Mouse (Mus musculus) skeletal muscle tissue, adult 2 months (tissue): Measurements from ENCODE around the gene Sat1.
"Not testable (repeated sequence)": the region's sequence is repeated elsewhere in the genome, so short reads cannot be mapped to it uniquely, and the experiment has no call there.

ENCODE experiments used
- DNase-seq: peaks from one replicate; pipeline ENCODE4 v3.0.0-alpha.2; 2012; ENCODE audit warnings: low read depth, low spot score

The Sat1 gene

DNA sequence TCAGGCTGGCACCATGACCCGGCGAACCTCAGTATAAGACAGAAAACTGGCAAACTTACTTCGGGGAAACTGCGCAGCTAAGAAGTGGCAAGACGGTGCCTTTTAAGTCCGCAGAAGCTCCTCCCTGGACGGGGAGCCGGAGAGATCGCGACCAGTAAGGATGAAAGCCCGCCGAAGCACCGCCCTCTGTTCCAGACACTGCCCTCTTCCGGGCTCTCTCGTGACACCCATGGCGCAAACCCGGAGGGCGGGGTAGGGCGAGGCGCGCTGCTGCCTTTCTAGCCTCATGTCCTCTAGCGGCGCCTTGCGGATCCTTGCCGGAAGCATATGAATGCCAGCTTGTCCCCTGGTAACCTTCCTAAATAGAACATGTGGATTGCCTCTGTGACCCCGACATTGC, at the start of gene Sat1:
Gene Sat1 (minus strand): TSS at position 179 of the 400 bp plus-strand sequence.
- DNase-seq, result peak; percentile 91

DNA sequence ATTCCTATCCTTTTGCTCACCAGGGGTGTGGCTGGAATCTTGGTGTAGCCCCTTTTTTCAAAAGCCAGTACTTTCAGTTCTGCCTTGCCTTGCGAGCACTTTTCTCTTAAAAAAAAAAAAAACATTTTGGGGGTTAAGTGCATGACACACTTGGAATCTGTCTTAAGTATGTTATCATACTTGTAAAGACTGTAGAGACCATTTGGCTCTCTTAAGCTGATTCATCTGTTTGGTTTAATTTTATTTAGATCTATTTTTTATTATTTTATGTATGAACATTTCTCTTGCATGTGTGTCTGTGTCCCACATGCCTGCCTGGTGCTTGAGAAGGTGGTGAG, 46.6 kb upstream of the Sat1 start:
- DNase-seq, result peak; percentile 0

DNA sequence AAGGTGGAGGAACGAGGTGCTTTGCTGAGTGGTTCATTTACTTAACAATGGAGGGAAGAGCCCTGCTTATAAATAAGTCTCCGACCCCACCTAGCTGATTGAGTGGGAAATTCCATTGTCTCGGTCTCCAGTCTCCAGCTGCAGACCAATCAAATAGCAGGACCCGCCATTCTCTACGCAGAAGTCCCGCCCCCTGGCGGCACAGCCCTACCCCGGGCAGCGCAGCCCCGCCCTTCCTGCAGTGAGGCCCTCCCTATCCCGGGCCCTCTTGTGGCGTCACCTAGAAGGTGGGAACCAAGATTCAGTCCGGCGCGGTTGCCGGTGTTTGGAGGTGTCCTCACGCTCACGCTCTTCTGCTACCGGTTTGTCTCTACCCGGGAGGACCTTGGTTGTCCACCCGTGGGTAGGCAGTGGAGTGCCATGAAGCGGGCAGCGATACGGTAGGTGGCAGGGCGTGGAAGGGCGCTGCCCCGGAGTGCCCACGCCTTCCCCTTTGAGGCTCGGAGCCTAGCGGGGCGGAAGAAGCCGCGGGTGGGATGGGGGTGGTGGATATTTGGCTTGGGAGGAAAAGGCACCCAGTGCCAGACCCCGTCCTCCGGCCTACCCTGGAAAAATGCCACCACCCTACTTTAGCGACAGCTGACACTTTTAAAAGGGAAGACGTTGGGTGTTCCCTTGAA, 46.1 kb upstream of the Sat1 start, which contains the start of gene Acot9:
Gene Acot9 (plus strand): TSS at position 209 of the 680 bp plus-strand sequence.
- DNase-seq, result peak; percentile 84

DNA sequence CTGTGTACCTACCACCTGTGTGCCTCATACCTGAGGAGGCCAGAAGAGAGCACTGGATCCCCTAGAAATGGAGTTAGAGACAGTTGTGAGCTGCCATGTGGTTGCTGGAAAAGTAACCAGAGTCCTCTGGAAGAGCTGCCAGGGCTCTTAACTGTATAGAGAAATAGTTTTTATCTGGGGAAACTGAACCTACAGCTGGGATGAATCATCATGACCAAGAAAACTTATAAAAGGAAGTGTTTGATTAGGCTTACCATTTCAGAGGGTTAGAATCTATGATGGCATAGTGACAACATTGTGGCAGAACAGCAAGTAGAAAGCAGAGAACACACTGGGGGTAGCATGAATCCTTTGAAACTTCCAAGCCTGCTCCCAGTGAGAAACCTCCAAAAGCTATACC, 40.6 kb upstream of the Sat1 start:
- no peak for DNase-seq

DNA sequence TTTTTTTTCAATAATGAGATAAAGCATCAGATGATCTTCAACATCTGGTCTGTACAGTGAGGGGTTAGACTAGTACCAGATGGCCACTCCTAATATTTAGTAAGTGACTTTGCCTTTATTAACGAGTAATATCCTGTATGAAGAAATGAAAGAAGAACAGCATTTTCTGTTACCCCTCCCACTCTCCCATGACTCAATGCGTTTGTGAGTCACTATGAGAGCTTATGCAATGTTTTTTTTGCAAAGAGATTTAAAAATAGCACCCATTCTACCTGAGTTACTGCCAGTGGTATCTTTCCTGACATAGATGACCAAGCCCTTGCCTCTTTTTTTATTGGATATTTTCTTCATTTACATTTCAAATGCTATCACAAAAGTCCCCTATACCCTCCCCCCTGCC, 2.0 kb upstream of the Sat1 start:
- no peak for DNase-seq

DNA sequence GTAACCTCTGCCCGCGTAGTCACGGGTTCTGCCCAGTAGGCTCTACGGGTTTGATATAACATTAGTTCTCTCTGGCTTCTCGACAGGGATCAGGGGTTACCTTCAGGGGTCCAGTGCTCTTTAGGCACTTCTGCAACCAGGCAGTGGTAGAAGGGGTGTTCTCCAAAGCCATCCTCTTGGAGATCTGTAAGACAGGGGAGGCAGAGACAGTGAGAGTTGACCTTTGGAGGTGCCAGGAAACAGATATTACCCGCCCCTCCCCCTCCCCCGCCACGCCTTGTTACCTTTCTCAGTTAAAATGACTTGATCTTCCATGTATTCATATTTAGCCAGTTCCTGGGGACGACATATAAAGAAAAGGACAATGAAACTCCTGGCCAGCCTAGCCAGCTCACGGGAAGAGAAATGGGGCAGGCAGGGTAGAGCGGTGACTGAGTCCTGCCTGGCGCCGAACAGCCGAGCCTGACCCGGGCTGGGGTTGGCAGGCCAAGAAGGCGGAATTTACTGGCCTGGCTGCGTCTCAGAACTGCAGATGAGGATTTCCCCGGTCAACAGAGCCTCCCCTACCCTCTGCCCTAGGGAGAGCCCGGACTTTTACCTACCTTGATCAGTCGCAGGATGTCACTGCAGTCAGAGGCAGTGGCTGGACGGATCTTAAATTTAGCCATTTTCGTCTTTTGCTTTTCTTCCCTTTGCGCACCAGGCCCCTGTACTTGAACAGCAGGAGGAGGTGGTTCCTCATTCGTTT, 574 bp downstream of the Sat1 start:
- no peak for DNase-seq

DNA sequence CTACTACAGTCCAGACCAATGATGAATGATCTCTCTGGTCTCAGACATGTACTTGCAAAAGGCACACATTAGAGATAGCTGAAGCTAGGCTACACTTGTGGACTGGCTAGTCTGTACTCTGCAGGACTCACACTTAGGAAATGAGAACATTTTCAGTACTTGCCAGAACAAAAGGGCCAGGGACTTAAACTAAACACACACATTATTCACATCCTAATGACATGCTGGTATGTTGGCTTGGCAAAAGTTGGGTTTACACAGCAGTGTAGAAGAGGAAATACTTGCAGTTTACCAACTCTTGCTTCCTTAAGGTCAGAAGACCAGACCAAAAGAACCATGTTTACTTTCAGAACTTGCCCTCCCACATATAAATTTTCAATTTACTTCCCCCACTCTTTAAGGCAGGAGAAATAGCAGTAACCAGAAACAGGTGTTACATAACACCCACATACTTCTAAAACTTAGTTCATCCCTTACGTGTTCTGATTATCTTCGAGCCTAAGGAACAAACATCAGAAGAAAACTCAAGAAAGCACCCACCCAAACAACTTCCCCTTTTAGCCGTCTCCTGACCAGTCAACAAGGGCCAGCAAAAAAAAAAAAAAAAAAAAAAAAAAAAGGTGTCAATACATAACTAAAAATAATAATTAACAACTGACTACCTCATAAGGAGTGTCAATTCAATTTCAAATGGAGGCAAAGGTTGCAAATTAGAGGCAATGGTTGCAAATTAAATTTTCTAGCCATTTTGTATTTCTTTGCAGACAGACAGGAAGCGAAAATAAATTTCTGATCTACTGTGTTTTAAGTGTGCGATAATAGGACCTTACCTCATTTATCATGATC, 1.7 kb downstream of the Sat1 start:
- no peak for DNase-seq

DNA sequence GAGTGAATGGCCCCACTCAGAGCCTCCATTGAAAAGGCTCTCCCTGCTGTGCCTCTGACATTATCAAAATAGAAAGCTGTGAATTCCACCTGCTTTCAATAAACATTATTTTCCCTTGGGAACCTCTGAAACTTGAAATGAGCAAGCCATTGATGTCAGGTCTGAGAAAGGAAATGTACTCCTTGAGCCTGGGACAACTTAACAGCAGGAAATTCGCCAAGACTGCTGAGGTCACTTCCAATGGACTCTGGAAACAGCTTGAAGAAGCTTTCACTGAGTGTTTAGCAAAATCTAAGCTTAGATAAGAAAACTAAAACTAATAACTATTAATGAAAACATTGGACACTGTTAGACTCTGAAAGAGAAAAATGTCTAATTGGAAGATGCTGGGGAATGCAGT, 7.6 kb downstream of the Sat1 start:
- peak; percentile 39 for DNase-seq

DNA sequence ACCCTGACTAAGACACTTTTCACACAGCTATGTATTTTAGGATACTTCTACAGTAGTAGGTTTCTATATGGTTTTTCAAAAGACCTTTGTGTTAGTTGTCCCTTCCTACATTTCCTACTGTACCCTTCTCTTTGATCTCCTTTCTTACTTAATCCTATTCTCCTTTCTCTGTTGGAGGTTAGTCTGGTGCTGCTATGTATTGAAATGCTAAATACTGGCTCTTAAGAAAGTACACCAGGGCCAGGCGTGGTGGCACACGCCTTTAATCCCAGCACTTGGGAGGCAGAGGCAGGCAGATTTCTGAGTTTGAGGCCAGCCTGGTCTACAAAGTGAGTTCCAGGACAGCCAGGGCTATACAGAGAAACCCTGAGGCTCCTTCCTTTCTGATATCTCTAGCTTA, 10.8 kb downstream of the Sat1 start:
- not testable (repeated sequence) for DNase-seq

DNA sequence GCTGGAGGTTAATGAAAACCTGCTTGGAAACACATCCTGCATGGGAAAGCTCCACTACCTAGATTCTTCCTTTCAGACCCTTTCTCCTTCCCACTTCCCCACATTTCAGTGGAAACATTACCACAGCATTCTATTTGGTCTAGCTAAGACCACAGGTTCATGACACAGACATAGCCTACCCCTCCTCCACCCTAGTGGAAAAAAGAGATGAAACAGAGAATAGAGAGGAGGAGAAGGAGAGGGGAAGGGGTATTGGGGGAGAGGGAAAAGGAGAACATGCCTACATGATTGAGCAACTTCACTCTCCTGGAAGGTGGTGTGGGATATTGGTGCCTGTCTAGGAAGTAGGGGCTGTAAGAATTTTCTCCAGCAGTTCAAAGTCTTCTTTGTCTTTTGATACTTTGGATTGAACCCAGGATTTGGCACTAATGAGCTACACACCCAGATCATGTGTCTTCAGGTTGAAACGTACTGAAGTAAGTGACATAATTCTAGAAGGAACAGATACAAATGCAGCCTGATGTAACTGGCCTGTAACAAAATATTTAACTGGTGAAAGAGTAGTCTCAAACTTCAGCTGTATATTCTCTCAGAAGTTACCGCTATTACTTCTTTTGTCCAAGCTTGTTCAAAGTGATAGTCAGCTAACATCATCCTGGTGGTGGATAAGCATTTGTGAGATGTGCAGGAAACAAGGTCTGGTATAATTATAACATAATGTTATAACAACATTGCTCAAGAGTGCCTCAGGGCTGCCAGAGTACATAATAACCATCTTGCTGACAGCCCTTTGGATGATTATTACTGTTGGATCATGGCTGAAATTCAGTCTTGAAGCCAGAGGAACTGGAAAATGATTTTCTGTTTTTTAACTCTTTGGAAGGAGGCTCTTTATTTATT, 13.6 kb downstream of the Sat1 start:
- no peak for DNase-seq

DNA sequence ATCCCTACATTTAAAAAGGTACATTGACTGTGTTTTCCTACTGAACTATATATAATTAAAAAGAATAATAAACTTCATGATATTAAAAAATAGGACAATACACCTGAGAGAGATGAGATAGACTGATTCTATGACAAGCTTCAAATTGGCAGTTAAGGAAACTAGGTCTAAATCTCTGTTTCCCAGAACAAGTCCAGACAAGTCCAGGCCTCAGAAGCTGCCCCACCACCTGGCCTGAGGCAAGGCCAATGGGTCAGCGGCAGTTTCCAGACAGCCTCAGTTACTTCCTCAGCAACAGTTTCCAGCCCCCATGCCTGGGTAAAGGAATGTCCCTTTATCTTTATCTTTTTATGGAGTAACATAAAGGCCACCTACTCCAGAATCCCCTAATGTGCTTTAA, 14.4 kb downstream of the Sat1 start:
- DNase-seq, result no peak

DNA sequence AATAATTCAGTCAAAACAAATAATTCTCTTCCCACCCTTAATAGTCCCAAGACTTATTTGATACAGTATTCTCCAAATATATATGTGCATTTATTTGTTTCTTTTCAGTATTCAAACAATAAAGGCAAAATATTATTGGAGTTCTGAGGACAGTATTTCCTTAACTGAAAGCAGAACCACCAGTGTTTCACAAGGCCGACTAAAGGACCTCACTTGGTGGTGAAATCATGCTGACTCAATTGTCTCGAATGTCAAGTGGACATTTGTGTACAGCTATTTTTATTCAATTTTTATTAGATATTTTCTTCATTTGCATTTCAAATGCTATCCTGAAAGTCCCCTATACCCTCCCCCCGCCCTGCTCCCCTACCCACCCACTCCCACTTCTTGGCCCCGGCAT, 21.3 kb downstream of the Sat1 start:
- no peak for DNase-seq

DNA sequence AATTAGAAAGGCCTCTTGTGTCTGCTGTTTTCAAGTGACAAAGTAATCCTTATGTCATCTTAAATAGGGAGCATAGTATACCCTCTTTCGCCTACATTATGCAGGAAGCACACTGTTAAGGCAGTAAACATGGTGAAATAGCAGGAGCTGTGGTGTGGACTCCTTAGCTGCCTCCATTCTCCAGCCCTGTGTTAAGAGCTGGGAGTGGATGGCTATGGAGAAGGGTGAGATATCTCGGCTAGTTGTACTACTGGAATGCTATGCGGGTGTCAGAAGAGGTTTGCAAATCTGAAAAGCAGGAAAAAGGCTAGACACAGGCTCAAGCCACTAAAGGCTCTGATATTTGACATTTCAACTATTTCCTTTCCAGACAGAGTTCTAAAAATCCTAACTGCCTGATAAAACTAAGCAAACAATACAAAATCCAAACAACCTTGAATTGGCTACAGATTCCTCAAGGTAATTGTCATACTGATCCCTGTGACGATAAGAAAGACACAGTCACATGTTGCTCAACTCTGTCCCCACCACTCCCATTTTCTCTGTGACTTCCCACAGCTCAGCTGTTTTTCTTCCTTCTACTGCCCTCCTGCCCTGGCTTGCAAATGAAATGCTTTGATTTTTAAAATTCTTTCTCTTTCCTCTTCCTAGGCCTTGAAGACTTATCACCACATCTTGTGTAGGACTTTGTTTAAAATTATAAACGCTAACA, 22.4 kb downstream of the Sat1 start:
- no peak for DNase-seq

DNA sequence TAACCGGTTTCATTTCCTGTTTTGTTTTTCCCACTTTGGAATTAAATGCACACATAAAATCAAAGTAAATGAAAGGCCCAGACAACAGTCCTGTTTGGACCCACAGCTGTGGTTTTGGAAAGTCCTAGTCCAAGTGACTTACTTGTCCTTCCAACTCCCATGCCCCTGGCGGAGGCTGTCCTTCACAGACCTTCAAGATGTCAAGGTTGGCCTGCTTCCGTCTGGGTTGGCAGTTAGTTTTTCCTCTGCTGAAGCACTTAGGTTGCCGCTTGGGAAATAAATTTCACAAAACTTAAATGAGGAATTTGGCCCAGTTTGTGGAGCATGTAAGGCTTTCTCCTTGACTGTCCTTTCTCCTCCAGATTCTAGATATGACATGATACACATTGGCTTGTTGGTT, 24.3 kb downstream of the Sat1 start:
- DNase-seq, result no peak

DNA sequence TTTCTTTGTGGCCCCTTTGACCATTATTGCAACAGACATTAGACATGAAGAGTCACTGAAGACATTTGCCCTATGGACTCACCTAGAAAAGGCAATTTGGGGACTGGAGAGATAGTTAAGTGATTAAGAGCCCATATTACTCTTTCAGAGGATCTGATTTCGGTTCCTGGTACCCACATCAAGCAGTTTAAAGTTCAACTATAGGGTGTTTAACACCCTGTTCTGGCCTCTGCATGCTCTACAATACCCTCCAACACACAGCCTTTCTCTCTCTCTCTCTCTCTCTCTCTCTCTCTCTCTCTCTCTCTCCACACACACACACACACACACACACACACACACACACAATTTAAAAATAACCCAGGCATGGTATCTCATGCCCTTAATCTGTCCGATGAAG, 38.6 kb downstream of the Sat1 start:
- no peak for DNase-seq

DNA sequence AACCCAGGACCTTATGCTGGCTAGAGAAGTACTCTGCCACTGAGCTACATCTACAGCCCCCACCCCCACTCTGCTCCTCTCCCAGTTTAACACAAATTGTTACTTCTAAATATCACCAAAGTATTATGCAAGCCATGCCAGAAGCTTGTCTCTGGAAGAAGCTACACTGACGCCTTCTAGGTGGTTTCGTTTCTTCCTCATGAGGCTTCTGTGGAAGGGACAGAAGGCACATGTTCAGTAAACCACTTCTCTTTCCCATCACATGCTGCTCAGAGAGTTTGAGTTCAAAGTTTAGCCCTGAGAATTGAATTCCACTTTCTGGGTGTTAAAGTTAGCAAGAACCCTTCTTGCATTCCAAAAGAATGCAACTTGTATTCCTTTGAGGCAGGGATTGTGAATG, 39.0 kb downstream of the Sat1 start:
- DNase-seq, result no peak

DNA sequence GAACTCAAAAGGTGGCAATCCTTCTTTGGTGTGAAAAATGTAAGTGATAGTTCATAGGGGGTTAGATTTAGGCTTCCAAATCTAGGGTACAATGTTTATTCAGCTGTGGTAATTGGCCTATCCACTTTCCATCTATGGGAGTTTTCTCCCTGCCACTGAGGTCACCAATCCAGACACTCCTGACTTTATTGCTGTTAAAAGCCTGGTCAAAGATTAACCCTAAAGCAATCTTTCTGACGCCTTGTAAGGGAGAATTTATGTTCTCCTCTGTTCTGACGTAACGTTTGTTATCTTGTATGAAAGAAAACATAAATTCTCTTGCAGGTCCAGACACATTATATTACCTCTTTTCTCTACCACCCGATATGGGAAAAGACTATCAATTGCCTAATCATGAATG, 40.7 kb downstream of the Sat1 start:
- no peak for DNase-seq

DNA sequence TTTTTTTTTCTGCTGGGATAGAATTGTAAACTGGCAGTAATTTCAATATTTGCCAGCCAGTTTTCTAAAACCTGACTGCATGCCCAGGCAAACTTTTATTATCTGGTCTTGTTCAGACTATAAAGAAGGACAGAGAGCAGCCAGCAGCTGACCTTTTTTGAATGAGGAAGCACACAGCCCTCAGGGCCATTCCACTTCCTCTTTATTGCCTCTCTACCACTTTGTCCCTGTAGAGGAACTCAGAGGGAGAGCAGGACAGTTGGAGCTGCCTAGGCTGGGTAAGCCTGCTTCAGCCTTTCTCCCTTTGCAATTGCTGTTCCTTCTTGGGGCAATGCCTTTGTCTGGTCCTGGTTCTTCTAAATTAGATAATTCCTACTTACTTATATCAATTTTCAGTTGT, 43.9 kb downstream of the Sat1 start:
- no peak for DNase-seq

DNA sequence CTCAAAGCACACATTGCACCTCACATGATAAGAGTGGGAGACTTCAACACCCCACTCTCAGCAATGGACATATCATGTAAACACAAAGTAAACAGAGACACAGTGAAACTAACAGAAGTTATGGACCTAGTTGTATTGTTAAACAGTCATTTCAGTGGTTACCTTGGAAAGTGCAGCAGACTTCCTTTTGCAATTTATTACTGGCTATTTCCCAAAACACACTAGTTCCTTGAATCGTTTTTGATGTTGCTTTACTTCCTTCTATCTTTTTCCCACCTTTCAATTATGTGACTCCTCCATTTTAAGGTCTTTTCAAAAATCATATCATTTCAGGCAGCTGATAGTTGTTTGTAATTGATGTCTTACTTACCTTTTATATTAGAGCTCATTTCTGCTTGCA, 44.5 kb downstream of the Sat1 start:
- DNase-seq, result no peak

DNA sequence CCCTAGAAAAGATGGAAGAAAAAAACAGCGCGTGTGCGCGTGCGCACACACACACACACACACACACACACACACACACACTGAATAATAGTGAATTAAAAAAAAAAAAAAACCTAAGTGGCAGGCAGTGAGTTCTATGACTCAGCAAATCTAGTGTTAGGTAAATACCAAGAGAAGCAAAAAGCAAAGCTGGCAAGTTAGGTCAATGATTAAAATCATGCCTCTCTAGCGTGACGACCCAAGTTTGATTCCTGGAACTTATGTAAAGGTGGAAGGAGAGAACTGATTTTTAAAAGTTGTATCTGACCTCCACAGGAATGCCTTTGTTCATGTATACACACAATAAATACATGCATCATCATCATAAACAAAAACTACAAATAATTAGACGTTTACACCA, 46.4 kb downstream of the Sat1 start:
- DNase-seq, result no peak

DNA sequence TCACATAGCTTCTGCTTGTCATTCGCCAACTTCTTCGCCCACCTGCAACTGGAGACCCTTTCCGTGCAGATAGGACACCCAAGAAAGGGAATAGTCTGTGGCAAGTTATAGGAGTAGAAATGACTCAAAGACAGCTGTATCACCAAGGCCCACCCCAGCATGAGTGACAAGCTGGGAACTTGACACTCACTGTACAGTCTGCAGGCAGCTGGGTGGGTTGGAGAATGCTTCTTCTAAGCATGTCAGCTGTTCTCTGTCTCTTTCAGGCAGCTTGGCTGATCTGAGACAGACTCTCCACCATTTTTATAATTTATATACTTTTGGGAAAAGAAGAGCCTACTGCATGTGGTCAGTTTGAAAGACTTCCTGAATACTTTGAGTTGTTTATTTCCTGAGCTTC, 48.6 kb downstream of the Sat1 start:
- no peak for DNase-seq
